Mouse (Mus musculus) hindbrain, embryonic 15.5 days (tissue): ENCODE results near the gene Pparg. TPM values are rescaled to one million over a fixed set of nuclear protein-coding genes. Genes with fewer than 3 reads are reported as not detected.

Experiments used
- ATAC-seq: fragments of 200-750 bp; cut with Nextera tagmentation; 2 replicates; pipeline ENCODE4 v1.8.0; 2017; ENCODE audit warnings: low read depth, moderate number of reproducible peaks, moderate TSS enrichment; ENCODE audit not compliant: low FRiP score
- H3K27ac ChIP-seq: fragments of 300-500 bp; sonication (generic); replicated peaks from 2 replicates; pipeline ENCODE4 v1.5.1; 2015; ENCODE audit warnings: mild to moderate bottlenecking, inconsistent platforms
- H3K27me3 ChIP-seq: fragments of 300-500 bp; sonication (generic); 2 replicates; pipeline ENCODE4 v1.6.1; 2015; ENCODE audit warnings: control low read depth, inconsistent platforms
- H3K36me3 ChIP-seq: fragments of 300-500 bp; sonication (generic); 2 replicates; pipeline ENCODE4 v1.6.1; 2015; ENCODE audit warnings: control low read depth, inconsistent platforms
- H3K4me1 ChIP-seq: fragments of 300-500 bp; sonication (generic); replicated peaks from 2 replicates; pipeline ENCODE4 v1.6.1; 2015; ENCODE audit warnings: control low read depth, inconsistent platforms
- H3K4me2 ChIP-seq: fragments of 300-500 bp; sonication (generic); 2 replicates; pipeline ENCODE4 v1.6.1; 2015; ENCODE audit warnings: moderate library complexity, mild to moderate bottlenecking, inconsistent platforms
- H3K4me3 ChIP-seq: fragments of 300-500 bp; sonication (generic); 2 replicates; pipeline ENCODE4 v1.5.1; 2015; ENCODE audit warnings: mild to moderate bottlenecking, inconsistent platforms
- H3K9ac ChIP-seq: fragments of 300-500 bp; sonication (generic); 2 replicates; pipeline ENCODE4 v1.6.1; 2015; ENCODE audit warnings: inconsistent platforms
- H3K9me3 ChIP-seq: fragments of 300-500 bp; sonication (generic); 2 replicates; pipeline ENCODE4 v1.6.1; 2016; ENCODE audit warnings: control low read depth, inconsistent platforms
- WGBS: fragments of 180-500 bp; shearing (Covaris S2); methylation state at CpG from one replicate; pipeline ENCODE4 v1.1.7; 2015; 5-methylcytosine and 5-hydroxymethylcytosine counted together
- polyA plus RNA-seq: library from polyadenylated mRNA; unstranded; fragments of >200 nt; fragmentation: Nextera tagmentation; extraction: Ambion mirVana; gene quantifications from 2 replicates; pipeline ENCODE4 v1.2.1, GENCODE M21; 2015

Gene Pparg
- polyA plus RNA-seq, 1 experiment from 2014 or later: 0.58 TPM

DNA sequence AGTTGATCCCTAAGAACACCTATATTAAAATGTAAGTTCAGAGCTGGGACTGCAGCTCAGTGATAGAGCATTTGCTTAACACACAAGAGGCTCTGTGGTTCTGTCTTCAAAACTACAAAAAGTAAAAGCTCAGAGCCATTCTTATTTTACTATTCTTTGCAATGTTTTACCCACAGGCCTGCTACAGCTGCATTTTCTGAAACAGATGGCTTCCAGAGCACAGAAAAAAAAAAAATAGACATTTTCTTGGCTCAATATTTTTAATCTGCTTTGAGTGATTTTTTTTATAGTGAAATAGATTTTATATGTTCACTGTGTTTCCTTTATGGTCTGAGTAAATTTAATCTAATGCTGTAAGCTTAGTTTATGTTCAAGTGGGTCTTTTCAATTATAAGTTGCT lies 111.2 kb downstream of the Pparg start:
- no peak for ATAC-seq
- Histone ChIP-seq H3K4me3 (no peak overlapping the region), H3K4me2 (no peak overlapping the region), H3K9ac (no peak overlapping the region), H3K4me1 (no peaks in the 10 kb centered on the region), H3K36me3 (no peaks in the 10 kb centered on the region), H3K9me3 (no peaks in the 10 kb centered on the region), H3K27me3 (no peaks in the 10 kb centered on the region), H3K27ac (no peak overlapping the region)

DNA sequence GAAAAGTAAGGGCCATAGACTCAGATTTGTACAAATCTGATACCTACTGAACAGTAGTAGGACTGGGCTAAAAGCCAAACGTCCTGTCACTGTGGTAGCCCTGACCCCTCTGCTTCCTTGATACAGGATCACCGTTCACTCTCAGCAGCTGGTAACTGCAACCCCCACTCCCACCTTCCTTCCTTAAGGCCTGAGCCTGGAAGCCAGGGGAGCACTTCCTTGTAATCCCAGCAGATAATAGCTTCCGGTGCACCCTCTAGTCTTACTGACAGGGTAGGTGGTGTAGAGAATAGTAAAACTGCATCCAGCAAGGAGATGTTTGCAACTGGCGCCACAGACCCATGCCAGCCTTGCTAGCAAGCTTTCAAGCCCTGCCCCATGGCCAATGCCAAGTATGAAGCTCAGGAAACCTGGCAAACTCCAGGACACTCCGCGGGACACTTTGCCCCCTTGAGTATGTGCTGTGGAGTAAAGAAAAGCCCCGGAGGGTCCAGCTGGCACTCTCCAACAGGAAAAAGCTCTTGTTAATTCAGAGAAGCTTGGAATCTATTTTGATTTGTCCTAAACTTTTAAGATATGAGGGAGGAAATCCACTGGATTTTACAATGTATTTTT lies 116.4 kb downstream of the Pparg start:
- H3K27me3 ChIP-seq: no peaks in the 10 kb centered on the region

DNA sequence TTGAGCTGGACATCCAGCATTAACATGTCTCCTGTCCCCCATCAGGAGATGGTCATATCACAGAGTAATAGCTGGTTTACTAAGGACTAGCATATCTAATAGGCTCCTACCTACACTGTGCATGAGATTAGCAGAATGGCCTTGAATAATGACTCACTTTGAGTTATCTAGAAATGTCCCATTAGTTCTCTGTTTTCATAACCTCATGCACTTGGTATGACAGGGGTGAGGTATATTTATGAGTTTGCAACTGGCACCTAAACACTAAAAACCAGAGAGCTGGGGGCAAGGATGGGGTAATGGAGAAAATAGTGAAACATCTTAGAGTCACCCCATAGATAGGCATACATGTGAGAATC lies 119.2 kb downstream of the Pparg start:
- Histone ChIP-seq H3K27ac (no peak overlapping the region), H3K4me1 (0 out of 2 replicates have a peak, but pooled peaks cover 4% of the 10 kb centered on the region), H3K9ac (no peak overlapping the region), H3K27me3 (no peaks in the 10 kb centered on the region), H3K36me3 (no peaks in the 10 kb centered on the region), H3K4me2 (no peak overlapping the region), H3K4me3 (no peak overlapping the region), H3K9me3 (no peaks in the 10 kb centered on the region)
- ATAC-seq: no peak

More for the DNA sequence above, 116.4 kb downstream of the Pparg start:
- 53% methylated on average over 7 of the region's 7 CpGs for WGBS
- H3K4me3 ChIP-seq: no peak overlapping the region
- no peaks in the 10 kb centered on the region for H3K9me3 ChIP-seq
- ATAC-seq: no peak
- no peaks in the 10 kb centered on the region for H3K36me3 ChIP-seq
- no peak overlapping the region for H3K9ac ChIP-seq
- H3K27ac ChIP-seq: no peak overlapping the region
- H3K4me2 ChIP-seq: no peak overlapping the region
- 0 out of 2 replicates have a peak, but pooled peaks cover 4% of the 10 kb centered on the region for H3K4me1 ChIP-seq

DNA sequence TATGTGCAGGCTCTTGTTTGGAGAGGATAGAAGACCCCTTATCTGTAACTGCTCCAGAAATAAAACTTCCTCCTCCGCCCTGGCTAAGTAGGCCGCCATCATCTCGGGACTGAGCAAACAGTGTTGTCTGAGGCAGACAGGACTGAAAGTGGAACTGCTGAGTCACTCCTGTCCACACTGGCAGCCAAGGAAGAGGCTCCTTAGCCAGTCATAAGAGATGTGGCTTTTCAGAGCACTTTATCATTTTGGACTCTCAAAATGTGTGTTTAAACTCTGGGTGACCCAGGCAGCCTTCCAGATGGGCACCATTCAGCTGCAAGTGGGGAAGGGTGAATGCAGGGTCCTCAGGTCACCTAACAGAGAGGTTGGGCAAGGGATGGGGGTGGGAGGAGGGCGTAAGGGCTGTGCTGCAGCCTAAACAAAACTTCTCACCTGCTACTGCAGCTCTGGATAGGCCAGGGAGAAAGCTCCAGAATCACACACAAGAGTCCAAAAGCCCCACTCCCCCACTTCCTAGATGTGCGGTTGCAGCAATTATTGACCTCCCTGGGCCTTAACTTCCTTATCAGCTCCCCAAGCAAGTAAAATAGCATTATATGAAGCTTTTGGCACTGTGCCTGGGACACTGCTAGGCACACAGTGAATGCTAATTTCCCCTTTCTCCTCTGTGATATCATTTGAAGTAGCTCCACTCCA lies 119.7 kb downstream of the Pparg start:
- H3K4me3 ChIP-seq: no peak overlapping the region
- no peak overlapping the region for H3K27ac ChIP-seq
- no peaks in the 10 kb centered on the region for H3K9me3 ChIP-seq
- 67% methylated on average over 5 of the region's 5 CpGs for WGBS
- 0 out of 2 replicates have a peak, but pooled peaks cover 4% of the 10 kb centered on the region for H3K4me1 ChIP-seq
- H3K27me3 ChIP-seq: no peaks in the 10 kb centered on the region
- H3K36me3 ChIP-seq: no peaks in the 10 kb centered on the region
- ATAC-seq: no peak
- H3K4me2 ChIP-seq: no peak overlapping the region
- no peak overlapping the region for H3K9ac ChIP-seq

DNA sequence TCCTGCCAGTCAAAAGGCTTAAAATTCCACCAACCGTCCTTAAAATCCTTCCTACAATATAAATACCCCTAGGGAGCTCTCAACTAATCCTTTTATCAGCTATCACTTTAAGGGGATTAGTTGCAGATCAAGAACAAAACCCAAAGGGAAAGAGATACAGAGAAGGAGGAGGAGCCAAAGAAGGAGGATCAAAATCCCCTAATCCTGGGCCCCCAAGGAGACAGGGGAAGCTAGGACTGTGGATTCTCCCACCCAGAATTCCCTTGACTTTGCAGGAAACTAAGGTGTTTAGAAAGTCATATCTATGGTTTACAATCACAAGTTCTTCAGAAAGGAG lies 120.2 kb downstream of the Pparg start:
- no peaks in the 10 kb centered on the region for H3K36me3 ChIP-seq
- no peak overlapping the region for H3K4me2 ChIP-seq
- 0 out of 2 replicates have a peak, but pooled peaks cover 4% of the 10 kb centered on the region for H3K4me1 ChIP-seq
- ATAC-seq: no peak
- H3K4me3 ChIP-seq: no peak overlapping the region
- H3K27ac ChIP-seq: no peak overlapping the region
- no peaks in the 10 kb centered on the region for H3K9me3 ChIP-seq
- H3K9ac ChIP-seq: no peak overlapping the region
- WGBS: 13% methylated on average over 1 of the region's 1 CpGs
- H3K27me3 ChIP-seq: no peaks in the 10 kb centered on the region

DNA sequence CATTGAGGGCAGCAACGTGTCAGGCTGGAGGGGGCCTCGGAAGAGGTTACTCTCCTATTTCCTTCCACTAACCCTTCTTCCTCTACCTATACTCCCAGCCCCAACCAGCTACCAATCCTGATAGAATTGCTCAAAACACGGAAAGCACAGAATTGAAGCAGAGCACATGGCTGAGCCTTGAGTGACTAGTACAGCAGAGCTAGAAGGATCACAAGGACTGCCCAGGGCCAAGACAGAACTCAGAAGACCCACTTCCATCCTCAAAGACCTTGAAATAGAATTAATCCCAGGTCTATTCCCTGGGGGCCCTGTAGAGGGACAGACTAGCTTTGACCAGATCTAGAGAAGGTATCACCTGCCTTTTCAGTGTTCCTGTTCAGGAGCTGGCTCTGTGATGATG lies 120.9 kb downstream of the Pparg start:
- 0 out of 2 replicates have a peak, but pooled peaks cover 4% of the 10 kb centered on the region for H3K4me1 ChIP-seq
- ATAC-seq: no peak

DNA sequence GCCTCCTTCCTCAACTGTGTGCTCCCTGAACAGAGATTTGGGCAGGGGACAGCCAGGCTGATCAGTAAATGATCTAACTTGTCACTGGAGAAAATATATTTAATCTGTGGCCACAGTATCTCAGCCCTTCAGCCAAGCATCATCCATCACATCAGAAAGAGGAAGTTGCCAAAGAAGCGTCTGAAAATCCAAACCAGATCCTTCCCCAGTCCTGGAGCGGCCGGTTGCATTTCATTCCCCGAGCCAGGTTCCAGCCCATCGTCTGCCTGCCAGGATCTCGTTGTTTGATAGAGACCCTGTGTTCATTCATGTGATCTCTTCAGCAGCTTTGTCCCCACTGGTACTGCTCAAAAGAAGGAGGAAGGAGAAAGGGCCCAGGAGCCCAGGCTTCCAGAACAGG lies 124.9 kb downstream of the Pparg start:
- Histone ChIP-seq H3K4me3 (no peak overlapping the region), H3K27ac (no peak overlapping the region), H3K4me1 (0 out of 2 replicates have a peak, but pooled peaks cover 4% of the 10 kb centered on the region), H3K27me3 (no peaks in the 10 kb centered on the region), H3K4me2 (no peak overlapping the region), H3K9ac (no peak overlapping the region), H3K9me3 (no peaks in the 10 kb centered on the region), H3K36me3 (no peaks in the 10 kb centered on the region)
- 76% methylated on average over 6 of the region's 6 CpGs for WGBS
- ATAC-seq: no peak

More for the DNA sequence above, 120.9 kb downstream of the Pparg start:
- Histone ChIP-seq H3K27ac (no peak overlapping the region), H3K27me3 (no peaks in the 10 kb centered on the region), H3K9me3 (no peaks in the 10 kb centered on the region), H3K9ac (no peak overlapping the region), H3K4me2 (no peak overlapping the region), H3K36me3 (no peaks in the 10 kb centered on the region), H3K4me3 (no peak overlapping the region)
- 66% methylated on average over 3 of the region's 3 CpGs for WGBS

DNA sequence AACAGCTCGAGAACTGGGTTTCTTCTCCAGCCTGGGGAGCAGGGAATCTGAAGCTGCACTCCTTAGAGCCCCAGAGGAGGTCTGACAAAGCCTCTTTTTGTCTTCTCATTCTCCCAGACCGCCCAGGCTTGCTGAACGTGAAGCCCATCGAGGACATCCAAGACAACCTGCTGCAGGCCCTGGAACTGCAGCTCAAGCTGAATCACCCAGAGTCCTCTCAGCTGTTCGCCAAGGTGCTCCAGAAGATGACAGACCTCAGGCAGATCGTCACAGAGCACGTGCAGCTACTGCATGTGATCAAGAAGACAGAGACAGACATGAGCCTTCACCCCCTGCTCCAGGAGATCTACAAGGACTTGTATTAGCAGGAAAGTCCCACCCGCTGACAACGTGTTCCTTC lies 129.1 kb downstream of the Pparg start:
- no peak overlapping the region for H3K4me3 ChIP-seq
- H3K27me3 ChIP-seq: no peaks in the 10 kb centered on the region
- H3K4me2 ChIP-seq: no peak overlapping the region
- no peaks in the 10 kb centered on the region for H3K36me3 ChIP-seq
- no peak for ATAC-seq
- no peak overlapping the region for H3K9ac ChIP-seq
- H3K9me3 ChIP-seq: no peaks in the 10 kb centered on the region
- no peak overlapping the region for H3K27ac ChIP-seq
- no peaks in the 10 kb centered on the region for H3K4me1 ChIP-seq
- WGBS: 85% methylated on average over 9 of the region's 9 CpGs

DNA sequence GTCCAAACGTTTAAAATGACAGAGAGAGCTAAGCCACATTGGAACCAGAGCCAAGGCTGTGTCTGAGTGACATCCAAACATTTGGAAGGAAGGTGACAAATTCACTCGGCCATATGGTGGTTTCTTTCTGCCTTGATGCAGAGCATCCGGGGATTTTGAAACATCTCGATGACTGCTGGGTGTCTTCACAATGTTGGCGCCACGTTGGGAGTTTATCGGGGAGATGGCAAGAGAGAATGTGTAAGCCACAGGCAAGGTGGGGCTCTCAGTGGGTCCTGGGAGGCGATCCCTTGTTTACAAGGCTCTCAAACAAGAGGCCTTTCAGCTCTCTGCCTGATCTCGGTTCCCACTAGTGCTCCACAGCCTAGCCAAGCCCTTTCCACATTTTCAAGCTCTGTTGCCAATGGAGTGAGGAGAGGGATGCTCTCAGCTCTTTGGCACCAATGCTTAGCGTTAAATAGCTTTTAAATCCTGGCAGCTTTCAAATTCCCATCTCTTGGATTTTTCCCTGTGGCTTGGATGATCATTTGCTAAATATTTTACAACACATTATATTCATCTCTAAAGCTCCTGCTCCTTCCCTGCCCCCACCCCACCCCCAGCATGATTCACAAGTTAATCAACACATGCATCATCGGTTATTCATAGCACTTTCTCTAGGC lies 132.3 kb downstream of the Pparg start:
- H3K9ac ChIP-seq: no peak overlapping the region
- no peak overlapping the region for H3K4me3 ChIP-seq
- H3K27me3 ChIP-seq: no peaks in the 10 kb centered on the region
- H3K9me3 ChIP-seq: no peaks in the 10 kb centered on the region
- WGBS: 63% methylated on average over 11 of the region's 11 CpGs
- no peaks in the 10 kb centered on the region for H3K36me3 ChIP-seq
- no peak overlapping the region for H3K4me2 ChIP-seq
- no peak overlapping the region for H3K27ac ChIP-seq
- ATAC-seq: no peak
- H3K4me1 ChIP-seq: no peaks in the 10 kb centered on the region

DNA sequence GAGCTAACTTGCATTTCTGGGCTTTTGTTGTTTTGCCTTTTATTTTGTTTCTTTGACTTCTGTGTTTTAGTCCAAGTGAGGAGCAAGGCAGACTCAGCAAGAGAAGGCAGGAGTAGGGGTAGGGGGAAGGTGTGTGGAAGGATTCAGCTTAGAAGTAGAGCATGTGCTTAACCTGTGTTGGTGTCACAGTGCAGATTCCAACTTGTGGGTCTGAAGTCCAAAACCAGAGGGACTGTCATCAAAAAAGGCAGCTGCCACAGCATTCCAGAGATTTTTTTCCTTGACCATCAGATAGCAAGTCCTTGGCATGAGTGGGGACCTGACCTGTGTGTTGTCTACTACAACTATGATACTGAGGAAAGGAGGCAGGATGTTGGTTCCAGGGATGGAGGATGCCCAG lies 133.1 kb downstream of the Pparg start:
- Histone ChIP-seq H3K9me3 (no peaks in the 10 kb centered on the region), H3K36me3 (no peaks in the 10 kb centered on the region), H3K4me1 (no peaks in the 10 kb centered on the region), H3K9ac (no peak overlapping the region), H3K27ac (no peak overlapping the region), H3K27me3 (no peaks in the 10 kb centered on the region), H3K4me3 (no peak overlapping the region), H3K4me2 (no peak overlapping the region)
- ATAC-seq: no peak

DNA sequence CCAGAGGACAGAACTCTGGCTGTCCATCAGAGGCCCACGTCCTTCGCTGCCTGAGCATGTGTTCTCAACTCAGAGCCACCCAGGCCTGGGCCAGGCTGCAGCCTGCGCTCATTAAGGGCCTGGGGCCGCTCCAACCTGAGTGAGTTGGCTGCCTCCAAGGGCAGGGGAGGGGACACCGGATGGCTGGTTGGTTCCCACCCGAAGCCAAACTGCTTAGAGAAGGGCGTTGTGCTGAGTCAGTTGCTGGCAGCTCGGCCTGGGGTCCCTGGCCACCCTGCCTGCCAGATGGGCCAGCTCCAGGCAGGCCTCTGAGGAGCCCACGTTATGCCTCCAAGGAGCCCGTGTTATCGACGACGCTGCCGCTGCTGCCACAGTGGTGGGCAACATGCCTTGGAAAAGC lies 138.8 kb downstream of the Pparg start:
- Histone ChIP-seq H3K9me3 (no peaks in the 10 kb centered on the region), H3K4me1 (peaks cover 4% of the 10 kb centered on the region; the same call in 1 of the 2 replicates), H3K27ac (no peak overlapping the region), H3K4me2 (no peak overlapping the region), H3K4me3 (no peak overlapping the region), H3K36me3 (no peaks in the 10 kb centered on the region), H3K27me3 (no peaks in the 10 kb centered on the region), H3K9ac (no peak overlapping the region)
- WGBS: 48% methylated on average over 14 of the region's 14 CpGs
- ATAC-seq: peak; percentile 80; the same call in 1 of the 2 replicates

DNA sequence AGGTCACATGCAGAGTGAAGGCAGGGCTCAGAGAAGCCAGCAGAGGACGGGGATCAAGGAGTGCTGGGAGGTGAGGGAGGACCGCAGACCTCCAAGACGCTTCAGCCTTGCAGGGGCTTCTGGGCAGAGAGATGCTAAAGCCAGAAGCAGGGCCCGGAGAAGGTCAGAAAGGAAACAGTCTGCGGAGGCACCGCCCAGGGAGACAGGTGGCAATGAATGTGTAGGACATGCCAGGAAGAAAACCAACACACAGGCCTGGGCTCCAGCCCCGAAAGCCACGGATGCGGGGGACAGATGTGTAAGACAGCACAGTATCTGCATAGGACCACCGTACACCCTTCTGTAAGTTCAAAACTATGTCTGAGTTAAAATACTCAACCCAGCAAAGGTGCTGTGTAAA lies 139.5 kb downstream of the Pparg start:
- Histone ChIP-seq H3K27me3 (no peaks in the 10 kb centered on the region), H3K4me1 (peaks cover 4% of the 10 kb centered on the region; the same call in 1 of the 2 replicates), H3K36me3 (no peaks in the 10 kb centered on the region), H3K4me2 (no peak overlapping the region), H3K9me3 (no peaks in the 10 kb centered on the region), H3K4me3 (no peak overlapping the region), H3K27ac (no peak overlapping the region), H3K9ac (no peak overlapping the region)
- WGBS: 84% methylated on average over 10 of the region's 10 CpGs
- ATAC-seq: no peak
